Mouse (Mus musculus) forebrain, postnatal 0 days (tissue): Measurements from ENCODE around the gene Wrap53. TPM values are rescaled to one million over a fixed set of nuclear protein-coding genes. Genes with fewer than 3 reads are reported as not detected.

Experiments
- ATAC-seq: fragments of 200-750 bp; cut with Nextera tagmentation; 2 replicates; pipeline ENCODE4 v1.8.0; 2017; ENCODE audit warnings: mild to moderate bottlenecking, moderate library complexity
- DNase-seq: peaks from one replicate; pipeline ENCODE4 v3.0.0-alpha.2; 2015
- H3K27ac ChIP-seq: fragments of 300-500 bp; sonication (generic); 2 replicates; pipeline ENCODE4 v1.5.1; 2014; ENCODE audit warnings: low read depth, mild to moderate bottlenecking, antibody characterized with exemption, low read length, moderate library complexity, mixed read lengths
- H3K27me3 ChIP-seq: fragments of 300-500 bp; sonication (generic); 2 replicates; pipeline ENCODE4 v1.6.1; 2014; ENCODE audit warnings: mild to moderate bottlenecking, low read length, mixed read lengths; ENCODE audit not compliant: insufficient read depth
- H3K36me3 ChIP-seq: fragments of 300-500 bp; sonication (generic); 2 replicates; pipeline ENCODE4 v1.6.1; 2014; ENCODE audit warnings: mild to moderate bottlenecking, moderate library complexity; ENCODE audit not compliant: insufficient read depth
- H3K4me1 ChIP-seq: fragments of 300-500 bp; sonication (generic); 2 replicates; pipeline ENCODE4 v1.6.1; 2014; ENCODE audit warnings: antibody characterized with exemption; ENCODE audit not compliant: insufficient read depth
- H3K4me2 ChIP-seq: fragments of 300-500 bp; sonication (generic); 2 replicates; pipeline ENCODE4 v1.6.1; 2014; ENCODE audit warnings: low read depth, mild to moderate bottlenecking, moderate library complexity
- H3K4me3 ChIP-seq: fragments of 300-500 bp; sonication (generic); 2 replicates; pipeline ENCODE4 v1.5.1; 2014; ENCODE audit warnings: low read depth, low read length, mixed read lengths
- H3K9ac ChIP-seq: fragments of 300-500 bp; sonication (generic); 2 replicates; pipeline ENCODE4 v1.6.1; 2014; ENCODE audit warnings: mild to moderate bottlenecking
- H3K9me3 ChIP-seq: fragments of 300-500 bp; sonication (generic); 2 replicates; pipeline ENCODE4 v1.6.1; 2016; ENCODE audit warnings: low read length
- CTCF ChIP-seq: sonication (generic); IDR thresholded peaks from 2 replicates; pipeline ENCODE4 v1.5.1; 2016; ENCODE audit warnings: antibody characterized with exemption, control low read depth, low read depth
- WGBS: fragments of 180-500 bp; shearing (Covaris S2); extraction: QIAGEN DNeasy Blood & Tissue Kit; methylation state at CpG from one replicate; pipeline ENCODE4 v1.1.7; 2014; 5-methylcytosine and 5-hydroxymethylcytosine counted together
- polyA plus RNA-seq: library from polyadenylated mRNA; unstranded; fragments of >200 nt; fragmentation: Nextera tagmentation; extraction: Ambion mirVana; gene quantifications from 2 replicates; pipeline ENCODE4 v1.2.1, GENCODE M21; 2015
- total RNA-seq: library from RNA; depleted of rRNA; stranded (reverse); fragments of >200 nt; gene quantifications from 2 replicates; pipeline ENCODE4 v1.2.3, GENCODE M21; 2014; rRNA removed

Gene Wrap53
- total and polyA plus RNA-seq, 2 experiments from 2014 or later, result 10.5 to 17.3 TPM

- no peak for ATAC-seq
- H3K27ac ChIP-seq, result peak overlapping the region; percentile 94; the same call in 1 of the 2 replicates
Observed at GRCm38 (mm10) chr11:69525661-69526060, 54.4 kb downstream of the Wrap53 start.

GRCm38 (mm10) chr11:69523651-69524050 is 56.4 kb downstream of the Wrap53 start:
- 86% methylated on average over 4 of the region's 4 CpGs for WGBS
- no peak for TF ChIP-seq CTCF
- Histone ChIP-seq H3K36me3 (no peaks in the 10 kb centered on the region), H3K4me3 (no peak overlapping the region), H3K9me3 (no peaks in the 10 kb centered on the region), H3K9ac (no peak overlapping the region), H3K4me1 (peaks cover 20% of the 10 kb centered on the region), H3K27ac (no peak overlapping the region), H3K4me2 (no peak overlapping the region), H3K27me3 (no peaks in the 10 kb centered on the region)
- ATAC-seq, result no peak
- DNase-seq, result no peak

More at GRCm38 (mm10) chr11:69525661-69526060, 54.4 kb downstream of the Wrap53 start:
- DNase-seq, result no peak
- H3K4me3 ChIP-seq, result no peak overlapping the region
- no peak overlapping the region for H3K9ac ChIP-seq
- no peaks in the 10 kb centered on the region for H3K9me3 ChIP-seq
- peaks cover 20% of the 10 kb centered on the region for H3K4me1 ChIP-seq
- TF ChIP-seq CTCF, result no peak
- no peak overlapping the region for H3K4me2 ChIP-seq
- WGBS, result 74% methylated on average over 9 of the region's 9 CpGs
- no peaks in the 10 kb centered on the region for H3K27me3 ChIP-seq
- H3K36me3 ChIP-seq, result no peaks in the 10 kb centered on the region

- Histone ChIP-seq H3K9ac (no peak overlapping the region), H3K27me3 (no peaks in the 10 kb centered on the region), H3K4me3 (no peak overlapping the region), H3K27ac (no peak overlapping the region), H3K4me2 (no peak overlapping the region), H3K9me3 (no peaks in the 10 kb centered on the region), H3K36me3 (no peaks in the 10 kb centered on the region), H3K4me1 (peaks cover 6% of the 10 kb centered on the region; the same call in 1 of the 2 replicates)
- TF ChIP-seq CTCF, result no peak
- ATAC-seq (no peak), DNase-seq (no peak)
- 88% methylated on average over 9 of the region's 9 CpGs for WGBS
Observed at GRCm38 (mm10) chr11:69521526-69522149, 58.4 kb downstream of the Wrap53 start.

GRCm38 (mm10) chr11:69519976-69520375 is 60.1 kb downstream of the Wrap53 start:
- 59% methylated on average over 4 of the region's 4 CpGs for WGBS
- ATAC-seq, result no peak

DNA sequence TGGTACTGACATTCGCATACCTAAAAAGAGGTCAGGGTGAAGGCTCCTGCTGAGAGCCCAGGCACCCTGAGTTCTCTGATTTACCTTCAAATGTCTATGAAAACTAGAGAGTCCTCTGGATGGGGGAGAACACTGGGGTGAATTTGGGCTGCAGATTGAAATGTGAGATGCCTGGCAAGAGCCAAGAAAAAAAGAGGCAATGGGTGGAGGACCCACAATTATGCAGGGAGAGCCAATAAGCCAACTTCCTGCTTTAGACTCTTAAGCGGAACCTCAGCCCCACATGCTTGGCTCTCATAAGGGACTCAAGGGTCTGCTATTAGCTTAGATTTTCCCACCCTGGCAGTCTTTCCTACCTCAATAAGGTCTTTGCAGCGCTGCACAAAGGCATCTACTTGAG is 63.4 kb downstream of the Wrap53 start:
- H3K27me3 ChIP-seq, result no peaks in the 10 kb centered on the region
- no peak for TF ChIP-seq CTCF
- H3K27ac ChIP-seq, result no peak overlapping the region
- H3K36me3 ChIP-seq, result no peaks in the 10 kb centered on the region
- no peak overlapping the region for H3K9ac ChIP-seq
- H3K9me3 ChIP-seq, result no peaks in the 10 kb centered on the region
- WGBS, result 66% methylated on average over 3 of the region's 3 CpGs
- H3K4me1 ChIP-seq, result no peaks in the 10 kb centered on the region
- H3K4me2 ChIP-seq, result no peak overlapping the region
- DNase-seq, result no peak
- no peak overlapping the region for H3K4me3 ChIP-seq
- no peak for ATAC-seq

More at GRCm38 (mm10) chr11:69519976-69520375, 60.1 kb downstream of the Wrap53 start:
- Histone ChIP-seq H3K4me2 (no peak overlapping the region), H3K4me1 (no peaks in the 10 kb centered on the region), H3K4me3 (no peak overlapping the region), H3K27me3 (no peaks in the 10 kb centered on the region), H3K9ac (no peak overlapping the region), H3K36me3 (no peaks in the 10 kb centered on the region), H3K9me3 (no peaks in the 10 kb centered on the region), H3K27ac (no peak overlapping the region)
- no peak for TF ChIP-seq CTCF
- no peak for DNase-seq

GRCm38 (mm10) chr11:69516151-69516640 is 63.9 kb downstream of the Wrap53 start:
- ATAC-seq (no peak), DNase-seq (no peak)
- no peak for TF ChIP-seq CTCF
- no peaks in the 10 kb centered on the region for H3K4me1 ChIP-seq
- 72% methylated on average over 15 of the region's 15 CpGs for WGBS
- no peaks in the 10 kb centered on the region for H3K9me3 ChIP-seq
- no peak overlapping the region for H3K27ac ChIP-seq
- H3K9ac ChIP-seq, result no peak overlapping the region
- no peaks in the 10 kb centered on the region for H3K27me3 ChIP-seq
- no peaks in the 10 kb centered on the region for H3K36me3 ChIP-seq
- H3K4me3 ChIP-seq, result no peak overlapping the region
- H3K4me2 ChIP-seq, result no peak overlapping the region

DNA sequence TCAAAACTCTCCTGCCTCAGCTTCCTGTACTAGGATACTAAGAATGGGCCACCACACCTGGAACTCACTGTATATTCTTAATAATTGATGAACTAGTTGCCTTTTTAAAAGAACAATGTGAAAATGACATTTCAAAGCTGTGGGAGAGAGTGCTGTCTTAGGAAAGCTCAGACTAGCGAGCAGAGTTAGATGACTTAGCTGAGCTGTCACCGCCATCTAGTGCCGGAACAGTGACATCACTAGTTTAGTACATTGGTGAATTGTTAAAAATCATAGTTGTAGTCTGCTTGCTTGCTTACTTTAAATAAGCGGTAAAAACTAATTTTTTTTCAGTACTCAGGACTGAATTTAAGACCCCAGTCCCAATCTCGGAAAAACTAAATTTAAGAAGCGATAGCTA is 66.2 kb downstream of the Wrap53 start:
- DNase-seq (peak; percentile 84), ATAC-seq (peak; percentile 90)
- H3K27ac ChIP-seq, result no peak overlapping the region
- no peaks in the 10 kb centered on the region for H3K4me1 ChIP-seq
- peak; percentile 85 for TF ChIP-seq CTCF
- no peaks in the 10 kb centered on the region for H3K9me3 ChIP-seq
- H3K36me3 ChIP-seq, result no peaks in the 10 kb centered on the region
- H3K9ac ChIP-seq, result no peak overlapping the region
- H3K4me2 ChIP-seq, result no peak overlapping the region
- no peaks in the 10 kb centered on the region for H3K27me3 ChIP-seq
- H3K4me3 ChIP-seq, result no peak overlapping the region
- 12% methylated on average over 6 of the region's 6 CpGs for WGBS

Other genes starting within 250 kb of the Wrap53 start
- gene Rnf227, start 239.8 kb downstream of the Wrap53 start, total RNA-seq, result 190 and 225 TPM in 2 replicates
- 200 and 231 TPM in 2 replicates for gene Rnf227, start 239.8 kb downstream of the Wrap53 start, polyA plus RNA-seq
- gene Chd3, start 210.8 kb downstream of the Wrap53 start, total RNA-seq, result 356 and 381 TPM in 2 replicates
- gene Chd3, start 210.8 kb downstream of the Wrap53 start, polyA plus RNA-seq, result 55.3 and 74.7 TPM in 2 replicates
- gene Naa38, start 184.8 kb downstream of the Wrap53 start, total RNA-seq, result 47.7 and 59.2 TPM in 2 replicates
- 125 and 141 TPM in 2 replicates for gene Naa38, start 184.8 kb downstream of the Wrap53 start, polyA plus RNA-seq
- 21.1 and 28.9 TPM in 2 replicates for gene Cyb5d1, start 184.6 kb downstream of the Wrap53 start, total RNA-seq
- 17.0 and 24.2 TPM in 2 replicates for gene Cyb5d1, start 184.6 kb downstream of the Wrap53 start, polyA plus RNA-seq
- gene Tmem88, start 182.0 kb downstream of the Wrap53 start, total RNA-seq, result 2.0 and 2.4 TPM in 2 replicates
- gene Tmem88, start 182.0 kb downstream of the Wrap53 start, polyA plus RNA-seq, result 6.8 and 7.7 TPM in 2 replicates
- 10.2 and 15.0 TPM in 2 replicates for gene Kdm6b, start 166.6 kb downstream of the Wrap53 start, total RNA-seq
- gene Kdm6b, start 166.6 kb downstream of the Wrap53 start, polyA plus RNA-seq, result 18.1 and 30.2 TPM in 2 replicates
- gene Dnah2, start 31.1 kb downstream of the Wrap53 start, total RNA-seq, result 9.5 and 12.3 TPM in 2 replicates
- 1.8 and 3.0 TPM in 2 replicates for gene Dnah2, start 31.1 kb downstream of the Wrap53 start, polyA plus RNA-seq
- 137 and 184 TPM in 2 replicates for gene Efnb3, start 20.1 kb downstream of the Wrap53 start, total RNA-seq
- gene Efnb3, start 20.1 kb downstream of the Wrap53 start, polyA plus RNA-seq, result 149 and 171 TPM in 2 replicates
- gene Trp53, start 104 bp upstream of the Wrap53 start, total RNA-seq, result 40.1 and 43.1 TPM in 2 replicates
- 52.4 and 59.8 TPM in 2 replicates for gene Trp53, start 104 bp upstream of the Wrap53 start, polyA plus RNA-seq
- gene Atp1b2, start 25.7 kb upstream of the Wrap53 start, total RNA-seq, result 38.9 and 74.0 TPM in 2 replicates
- gene Atp1b2, start 25.7 kb upstream of the Wrap53 start, polyA plus RNA-seq, result 83.2 and 106 TPM in 2 replicates
- not detected in 2 replicates for gene Shbg, start 37.6 kb upstream of the Wrap53 start, total RNA-seq
- not detected in 2 replicates for gene Shbg, start 37.6 kb upstream of the Wrap53 start, polyA plus RNA-seq
- gene Sat2, start 41.8 kb upstream of the Wrap53 start, total RNA-seq, result 8.6 and 18.9 TPM in 2 replicates
- gene Sat2, start 41.8 kb upstream of the Wrap53 start, polyA plus RNA-seq, result 27.3 and 28.0 TPM in 2 replicates
- gene Fxr2, start 52.7 kb upstream of the Wrap53 start, total RNA-seq, result 83.9 and 94.5 TPM in 2 replicates
- gene Fxr2, start 52.7 kb upstream of the Wrap53 start, polyA plus RNA-seq, result 23.1 and 25.2 TPM in 2 replicates
- gene Sox15, start 75.1 kb upstream of the Wrap53 start, total RNA-seq, result not detected in 2 replicates
- gene Sox15, start 75.1 kb upstream of the Wrap53 start, polyA plus RNA-seq, result not detected in 2 replicates
- 158 and 214 TPM in 2 replicates for gene Mpdu1, start 82.4 kb upstream of the Wrap53 start, total RNA-seq
- gene Mpdu1, start 82.4 kb upstream of the Wrap53 start, polyA plus RNA-seq, result 118 and 122 TPM in 2 replicates
- gene Cd68, start 85.9 kb upstream of the Wrap53 start, total RNA-seq, result 6.4 and 7.7 TPM in 2 replicates
- 16.0 and 16.3 TPM in 2 replicates for gene Cd68, start 85.9 kb upstream of the Wrap53 start, polyA plus RNA-seq
- gene Eif4a1, start 92.2 kb upstream of the Wrap53 start, total RNA-seq, result 1,003 and 1,045 TPM in 2 replicates
- 614 and 772 TPM in 2 replicates for gene Eif4a1, start 92.2 kb upstream of the Wrap53 start, polyA plus RNA-seq
- 79.2 and 82.4 TPM in 2 replicates for gene Senp3, start 101.8 kb upstream of the Wrap53 start, total RNA-seq
- 60.6 and 77.6 TPM in 2 replicates for gene Senp3, start 101.8 kb upstream of the Wrap53 start, polyA plus RNA-seq
- gene Tnfsf13, start 105.5 kb upstream of the Wrap53 start, total RNA-seq, result 1.3 TPM in 1 of 2 replicates, not detected in the other
- 0.48 and 0.61 TPM in 2 replicates for gene Tnfsf13, start 105.5 kb upstream of the Wrap53 start, polyA plus RNA-seq
- gene Tnfsf12, start 115.6 kb upstream of the Wrap53 start, total RNA-seq, result 3.3 and 6.7 TPM in 2 replicates
- gene Tnfsf12, start 115.6 kb upstream of the Wrap53 start, polyA plus RNA-seq, result 4.3 and 7.4 TPM in 2 replicates
- gene Tnfsfm13, start 115.8 kb upstream of the Wrap53 start, total RNA-seq, result 0.95 and 4.4 TPM in 2 replicates
- 1.4 and 2.1 TPM in 2 replicates for gene Tnfsfm13, start 115.8 kb upstream of the Wrap53 start, polyA plus RNA-seq
- gene Polr2a, start 178.4 kb upstream of the Wrap53 start, total RNA-seq, result 11.1 and 20.5 TPM in 2 replicates
- gene Polr2a, start 178.4 kb upstream of the Wrap53 start, polyA plus RNA-seq, result 9.1 and 10.0 TPM in 2 replicates
- gene Slc35g3, start 181.7 kb upstream of the Wrap53 start, total RNA-seq, result not detected in 2 replicates
- gene Slc35g3, start 181.7 kb upstream of the Wrap53 start, polyA plus RNA-seq, result 0.21 TPM in 1 of 2 replicates, not detected in the other
- 20.3 and 22.9 TPM in 2 replicates for gene Zbtb4, start 185.7 kb upstream of the Wrap53 start, total RNA-seq
- gene Zbtb4, start 185.7 kb upstream of the Wrap53 start, polyA plus RNA-seq, result 2.1 and 2.7 TPM in 2 replicates
- 0.33 and 3.8 TPM in 2 replicates for gene Chrnb1, start 215.7 kb upstream of the Wrap53 start, total RNA-seq
- gene Chrnb1, start 215.7 kb upstream of the Wrap53 start, polyA plus RNA-seq, result 0.69 and 1.2 TPM in 2 replicates
- gene Fgf11, start 221.6 kb upstream of the Wrap53 start, total RNA-seq, result 10.1 and 15.9 TPM in 2 replicates
- 1.6 and 3.1 TPM in 2 replicates for gene Fgf11, start 221.6 kb upstream of the Wrap53 start, polyA plus RNA-seq
- 0.23 and 0.76 TPM in 2 replicates for gene Tmem102, start 225.4 kb upstream of the Wrap53 start, total RNA-seq
- 0.74 and 1.2 TPM in 2 replicates for gene Tmem102, start 225.4 kb upstream of the Wrap53 start, polyA plus RNA-seq
- not detected in 2 replicates for gene Gm39566, start 235.0 kb upstream of the Wrap53 start, total RNA-seq
- not detected in 2 replicates for gene Gm39566, start 235.0 kb upstream of the Wrap53 start, polyA plus RNA-seq
- not detected in 2 replicates for gene Spem2, start 238.2 kb upstream of the Wrap53 start, total RNA-seq
- not detected in 2 replicates for gene Spem2, start 238.2 kb upstream of the Wrap53 start, polyA plus RNA-seq
- gene Spem1, start 241.9 kb upstream of the Wrap53 start, total RNA-seq, result 0.38 and 0.62 TPM in 2 replicates
- 0.23 and 0.50 TPM in 2 replicates for gene Spem1, start 241.9 kb upstream of the Wrap53 start, polyA plus RNA-seq